Mouse (Mus musculus) heart, postnatal 25 days (tissue): ENCODE measurements around the gene Rrp1. TPM values are rescaled to one million over a fixed set of nuclear protein-coding genes. Genes with fewer than 3 reads are reported as not detected.

Source experiments
- DNase-seq: peaks from one replicate; pipeline ENCODE4 v3.0.0; 2022; ENCODE audit warnings: low spot score
- intact Hi-C: fragments of 180-260 bp; cut with DNase I; formaldehyde crosslinking; loops from one replicate; pipeline ENCODE4 v1.15.1; 2025
- microRNA-seq: library from miRNA; unstranded; fragments of <30 nt; microRNA quantifications from one replicate; pipeline ENCODE4 v1.2.0, GENCODE M21; 2022
- total RNA-seq, 2 experiments: library from RNA; stranded (reverse); gene quantifications; 2 replicates each; pipeline ENCODE4 v1.2.3; 2021

The Rrp1 gene
- total RNA-seq, 2 experiments from 2014 or later = 92.7 to 102 TPM

DNA sequence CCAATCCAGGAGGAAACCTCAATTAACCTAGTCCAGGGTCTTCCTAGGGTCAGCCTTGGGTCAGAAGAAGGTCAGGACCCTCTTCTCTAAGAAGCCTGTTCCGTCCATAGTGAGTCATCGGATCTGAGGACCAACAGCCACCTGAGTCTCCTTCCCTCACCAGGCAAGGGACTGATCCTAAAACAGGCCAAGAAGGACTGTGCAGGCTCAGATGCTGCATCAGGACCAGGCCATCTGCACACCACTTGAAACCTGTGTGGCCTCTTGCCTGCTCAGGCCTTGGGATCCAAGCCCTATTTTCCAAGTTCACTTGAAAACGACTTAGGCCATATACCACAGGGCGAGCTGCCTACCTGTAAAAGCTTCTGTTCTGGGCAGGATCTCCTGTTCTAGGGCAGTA lies 59.6 kb downstream of the Rrp1 start:
- intact Hi-C loops = loop anchor here (5.0 kb wide), 1 partner anchor 34 kb away; no protein-coding TSS in a partner anchor
- DNase-seq = no peak

DNA sequence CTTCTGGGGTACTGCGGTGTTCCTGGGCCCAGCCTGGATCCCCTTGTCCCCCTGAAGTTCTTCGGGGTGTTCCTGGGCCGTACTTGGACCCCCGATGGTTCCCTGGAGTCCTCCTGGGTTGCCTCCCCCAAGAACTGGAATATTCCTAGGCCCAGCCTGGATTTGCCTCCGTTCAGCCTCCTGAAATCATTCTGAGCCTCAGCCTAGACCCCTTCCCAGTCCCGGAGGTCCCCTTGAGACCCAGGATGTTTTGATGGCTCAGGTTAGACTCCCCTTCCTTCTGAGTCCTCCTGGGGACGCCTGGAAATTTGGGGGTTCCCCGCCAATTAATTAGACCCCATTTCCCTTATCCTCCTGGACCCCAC lies 60.2 kb downstream of the Rrp1 start:
- intact Hi-C loops = loop anchor here (5.0 kb wide), 1 partner anchor 35 kb away; no protein-coding TSS in a partner anchor
- DNase-seq = no peak

DNA sequence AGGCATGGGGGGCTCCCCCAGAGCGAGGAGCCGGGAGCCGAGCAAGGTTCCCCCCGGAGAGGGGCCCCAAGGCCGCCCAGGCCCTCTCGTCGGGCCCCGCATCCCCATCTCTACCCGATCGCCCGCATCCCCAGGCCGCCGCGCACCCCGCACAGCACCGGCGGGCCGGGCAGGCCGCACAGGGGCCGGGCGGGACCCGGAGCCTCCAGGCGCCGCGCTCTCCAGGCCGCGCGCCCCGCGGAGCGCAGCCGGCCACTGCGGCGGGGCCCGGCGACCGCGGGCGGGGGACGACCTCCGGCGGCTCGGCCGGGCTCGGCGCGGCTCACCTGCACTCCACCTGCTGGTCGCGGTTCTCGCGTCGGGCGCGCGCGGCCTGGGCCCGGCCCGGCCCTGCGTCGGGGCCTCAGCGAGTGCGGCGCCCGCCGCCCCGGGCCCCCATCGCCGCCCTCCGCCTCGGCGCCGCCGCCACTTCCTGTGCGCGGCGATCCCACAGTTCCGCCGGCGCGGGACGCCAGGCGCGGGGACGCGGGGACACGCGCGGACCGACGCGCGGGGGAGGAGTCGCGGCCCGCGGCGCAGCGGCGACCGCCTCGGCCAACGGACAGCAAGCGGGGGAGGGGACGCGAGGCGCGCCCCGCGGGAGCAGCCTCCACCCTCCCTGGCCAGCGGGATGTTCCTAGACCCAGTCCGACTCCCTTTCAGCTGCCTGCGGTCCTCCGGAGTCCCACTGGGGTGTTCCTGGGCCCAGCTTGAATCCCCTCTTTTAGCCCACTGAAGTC lies 60.8 kb downstream of the Rrp1 start, which contains the start of gene Agpat3:
TSS of gene Agpat3 (minus strand) at position 603 of the 779 bp plus-strand sequence.
- DNase-seq = peak; percentile 55
- intact Hi-C loops = loop anchor here (5.0 kb wide), 1 partner anchor 35 kb away; no protein-coding TSS in a partner anchor

DNA sequence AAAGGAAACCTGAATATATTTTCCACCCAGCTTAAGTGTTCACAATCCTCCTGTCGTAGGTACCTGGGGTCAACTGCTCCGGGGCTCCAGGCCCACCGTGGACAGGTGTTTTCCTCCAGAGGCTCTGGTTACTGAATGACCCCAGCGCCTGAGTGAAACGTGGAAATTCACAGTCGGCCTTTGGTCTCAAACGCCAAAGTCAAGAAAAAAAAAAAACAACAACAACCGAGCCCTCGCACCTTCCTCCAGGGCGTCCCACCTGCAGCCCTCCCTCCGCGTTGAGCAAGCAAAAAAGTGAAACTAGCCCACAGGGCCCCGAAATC lies 61.3 kb downstream of the Rrp1 start:
- intact Hi-C loops = loop anchor here (5.0 kb wide), 1 partner anchor 36 kb away; no protein-coding TSS in a partner anchor
- DNase-seq = no peak

DNA sequence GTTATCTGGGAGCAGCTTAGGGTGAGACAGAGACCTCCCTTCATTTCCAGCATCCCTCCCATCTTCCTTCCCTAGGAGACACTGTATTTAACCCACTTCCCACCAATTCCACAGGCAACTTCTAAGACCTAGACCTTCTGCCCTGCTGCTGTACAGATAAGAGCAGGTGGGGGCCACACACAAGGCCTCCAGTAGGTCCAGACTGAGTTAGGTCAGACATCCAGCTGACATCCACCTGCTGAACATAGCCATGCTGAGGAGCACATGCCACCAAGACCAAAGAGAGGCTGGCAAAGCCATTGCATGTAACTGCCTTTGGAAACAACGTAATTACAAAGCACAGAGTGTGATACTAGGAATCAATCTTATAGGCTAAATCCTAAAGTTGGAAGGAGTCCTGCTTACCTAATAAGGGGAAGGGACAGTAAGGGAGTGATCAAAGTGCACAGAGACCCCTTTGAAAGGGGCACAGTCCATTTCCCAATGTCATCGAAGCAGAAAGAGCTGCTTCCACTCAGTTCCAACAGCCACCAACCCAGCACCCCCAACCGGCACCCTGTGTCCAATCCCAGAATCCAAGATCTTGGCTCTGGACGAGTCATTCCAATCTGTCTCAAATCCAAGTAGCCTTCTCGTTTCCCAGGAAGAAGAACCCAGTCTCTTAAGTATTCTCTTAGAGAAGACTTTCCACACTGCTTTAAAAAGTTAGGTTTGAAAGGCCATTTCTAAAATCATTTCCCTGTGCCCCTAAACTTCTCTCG lies 61.9 kb downstream of the Rrp1 start:
- no peak for DNase-seq
- intact Hi-C loops = loop anchor here (5.0 kb wide), 1 partner anchor 36 kb away; no protein-coding TSS in a partner anchor

Small RNA genes within 50 kb of the gene (microRNA-seq; reads per million reads assigned to microRNA genes)
- gene Mir6410 = not detected
- 0.83 reads per million for gene Mir6907
- not detected for gene Mir6908

Other genes starting within 250 kb of the Rrp1 start
- gene D10Jhu81e, start 243.3 kb downstream of the Rrp1 start, total RNA-seq = 100 to 1,000 TPM; 500 to 510 TPM
- gene Pwp2, start 227.9 kb downstream of the Rrp1 start, total RNA-seq = 1 to 10 TPM; 8.4 to 9.3 TPM
- 10 to 100 TPM; 40.2 to 44.4 TPM for gene Trappc10, start 168.4 kb downstream of the Rrp1 start, total RNA-seq
- gene Agpat3, start 60.6 kb downstream of the Rrp1 start, total RNA-seq = 100 to 1,000 TPM; 204 to 227 TPM
- 10 to 100 TPM; 23.7 to 28.4 TPM for gene Cstb, start 12.6 kb upstream of the Rrp1 start, total RNA-seq
- gene Pdxk, start 51.9 kb upstream of the Rrp1 start, total RNA-seq = 10 to 100 TPM in 1 of 2 experiments, 1 to 10 TPM in 1; 9.3 to 12.0 TPM
- not detected for gene Olfr1358, start 104.4 kb upstream of the Rrp1 start, total RNA-seq
- gene Ilvbl, start 161.3 kb upstream of the Rrp1 start, total RNA-seq = 10 to 100 TPM; 32.9 to 34.9 TPM
- gene Syde1, start 178.9 kb upstream of the Rrp1 start, total RNA-seq = 10 to 100 TPM; 12.8 to 13.7 TPM
- gene Olfr1357, start 205.0 kb upstream of the Rrp1 start, total RNA-seq = not detected